Mouse (Mus musculus) limb, embryonic 10.5 days (tissue): ENCODE data around the gene Ncoa3. TPM values are rescaled to one million over a fixed set of nuclear protein-coding genes. Genes with fewer than 3 reads are reported as not detected.
"Not testable (repeated sequence)": the region's sequence is repeated elsewhere in the genome, so short reads cannot be mapped to it uniquely, and the experiment has no call there.

Source experiments
- DNase-seq: peaks from one replicate; pipeline ENCODE4 v3.0.0-alpha.2; 2017; ENCODE audit warnings: low spot score
- H3K27ac ChIP-seq: fragments of 300-500 bp; sonication (generic); 2 replicates; pipeline ENCODE4 v1.5.1; 2016; ENCODE audit warnings: mild to moderate bottlenecking
- H3K27me3 ChIP-seq: fragments of 300-500 bp; sonication (generic); 2 replicates; pipeline ENCODE4 v1.6.1; 2016; ENCODE audit warnings: low read depth, mild to moderate bottlenecking; ENCODE audit not compliant: poor library complexity, severe bottlenecking
- H3K36me3 ChIP-seq: fragments of 300-500 bp; sonication (generic); 2 replicates; pipeline ENCODE4 v1.6.1; 2016; ENCODE audit warnings: mild to moderate bottlenecking, moderate library complexity
- H3K4me1 ChIP-seq: fragments of 300-500 bp; sonication (generic); 2 replicates; pipeline ENCODE4 v1.6.1; 2016
- H3K4me3 ChIP-seq: fragments of 300-500 bp; sonication (generic); 2 replicates; pipeline ENCODE4 v1.5.1; 2016; ENCODE audit warnings: mild to moderate bottlenecking, moderate library complexity
- H3K9me3 ChIP-seq: fragments of 300-500 bp; sonication (generic); replicated peaks from 2 replicates; pipeline ENCODE4 v1.6.1; 2016; ENCODE audit warnings: mild to moderate bottlenecking
- WGBS: fragments of 180-500 bp; shearing (Covaris S2); methylation state at CpG from one replicate; pipeline ENCODE4 v1.1.7; 2016; 5-methylcytosine and 5-hydroxymethylcytosine counted together
- polyA plus RNA-seq: library from polyadenylated mRNA; unstranded; fragments of >200 nt; fragmentation: Nextera tagmentation; extraction: Ambion mirVana; gene quantifications from 2 replicates; pipeline ENCODE4 v1.2.1, GENCODE M21; 2016

The Ncoa3 gene
- polyA plus RNA-seq = 15.5 and 15.7 TPM in 2 replicates

DNA sequence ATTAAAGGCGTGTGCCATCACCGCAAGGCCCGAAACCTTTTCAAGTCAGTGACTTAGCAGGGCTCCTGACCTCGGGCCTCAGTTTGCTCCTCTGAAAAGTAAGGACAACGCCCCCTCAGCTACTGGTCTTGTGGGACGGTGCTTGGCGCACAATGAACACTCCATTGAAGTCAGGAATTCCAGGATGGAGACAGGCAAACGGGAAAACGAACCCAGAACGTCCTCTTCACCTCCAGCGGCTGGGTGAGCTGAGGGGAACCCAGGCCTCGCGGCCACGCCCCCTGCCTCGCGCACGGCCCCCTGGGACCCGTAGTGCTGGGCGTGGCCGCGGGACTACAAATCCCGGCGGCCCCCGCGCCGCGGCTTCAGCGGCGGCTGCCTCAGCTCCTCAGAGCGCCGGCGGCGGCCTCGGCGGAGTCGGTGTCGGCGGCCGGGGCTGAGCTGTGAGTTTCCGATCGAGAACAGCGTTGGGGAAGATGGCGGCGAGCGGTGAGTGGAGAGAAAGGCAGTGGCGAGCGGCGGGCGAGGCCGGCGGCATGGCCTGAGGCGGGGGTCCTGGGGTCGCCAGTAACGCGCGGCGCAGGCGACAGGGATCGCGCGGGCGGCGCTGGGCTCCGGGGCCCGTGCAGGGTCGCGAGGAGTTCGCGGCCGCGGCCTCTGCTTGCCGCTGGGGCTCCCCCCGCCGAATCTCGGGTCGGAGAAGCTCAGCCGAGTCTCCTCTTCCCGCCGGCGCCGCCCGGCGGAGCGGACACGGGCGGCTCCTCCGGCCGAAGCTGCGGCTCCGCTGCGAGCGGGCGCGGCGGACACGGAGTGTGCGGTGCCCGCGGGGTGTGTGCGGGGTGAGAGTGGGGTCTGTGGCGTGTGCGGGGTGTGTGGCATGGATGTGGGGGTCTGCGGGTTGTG is at the start of gene Ncoa3:
Ncoa3 (plus strand) TSS at position 367 of the 903 bp plus-strand sequence.
- peak; percentile 94 for DNase-seq
- no peaks in the 10 kb centered on the region for H3K27me3 ChIP-seq
- peaks cover 20% of the 10 kb centered on the region for H3K4me1 ChIP-seq
- H3K27ac ChIP-seq = peak within 1 kb of the TSS; percentile 91
- 3% methylated on average over 101 of the region's 103 CpGs for WGBS
- no peaks in the 10 kb centered on the region for H3K9me3 ChIP-seq
- H3K4me3 ChIP-seq = peak within 1 kb of the TSS; percentile 93
- H3K36me3 ChIP-seq = peaks cover 5% of the 10 kb centered on the region; the same call in 1 of the 2 replicates

DNA sequence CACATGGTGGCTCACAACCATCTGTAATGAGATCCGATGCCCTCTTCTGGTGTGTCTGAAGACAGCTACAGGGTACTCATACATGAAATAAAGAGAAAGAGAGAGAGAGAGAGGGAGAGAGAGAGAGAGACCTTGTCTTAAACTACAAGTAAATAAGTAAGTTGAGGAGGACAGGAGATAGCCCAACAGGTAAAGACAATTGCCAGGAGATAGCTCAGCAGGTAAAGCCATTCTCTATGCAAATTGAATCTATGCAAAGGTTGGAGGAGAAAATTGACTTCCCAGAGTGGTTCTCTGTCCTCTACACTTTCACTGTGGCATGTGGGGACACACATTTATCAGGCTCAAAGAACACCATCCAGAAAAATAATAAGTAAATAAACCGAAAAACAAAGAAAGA is 49.3 kb upstream of the Ncoa3 start:
- H3K4me1 ChIP-seq = no peaks in the 10 kb centered on the region
- no peak overlapping the region for H3K27ac ChIP-seq
- H3K9me3 ChIP-seq = no peaks in the 10 kb centered on the region
- no peak overlapping the region for H3K4me3 ChIP-seq
- WGBS = 95% methylated on average over 2 of the region's 2 CpGs
- DNase-seq = no peak
- H3K36me3 ChIP-seq = no peaks in the 10 kb centered on the region
- H3K27me3 ChIP-seq = no peaks in the 10 kb centered on the region

DNA sequence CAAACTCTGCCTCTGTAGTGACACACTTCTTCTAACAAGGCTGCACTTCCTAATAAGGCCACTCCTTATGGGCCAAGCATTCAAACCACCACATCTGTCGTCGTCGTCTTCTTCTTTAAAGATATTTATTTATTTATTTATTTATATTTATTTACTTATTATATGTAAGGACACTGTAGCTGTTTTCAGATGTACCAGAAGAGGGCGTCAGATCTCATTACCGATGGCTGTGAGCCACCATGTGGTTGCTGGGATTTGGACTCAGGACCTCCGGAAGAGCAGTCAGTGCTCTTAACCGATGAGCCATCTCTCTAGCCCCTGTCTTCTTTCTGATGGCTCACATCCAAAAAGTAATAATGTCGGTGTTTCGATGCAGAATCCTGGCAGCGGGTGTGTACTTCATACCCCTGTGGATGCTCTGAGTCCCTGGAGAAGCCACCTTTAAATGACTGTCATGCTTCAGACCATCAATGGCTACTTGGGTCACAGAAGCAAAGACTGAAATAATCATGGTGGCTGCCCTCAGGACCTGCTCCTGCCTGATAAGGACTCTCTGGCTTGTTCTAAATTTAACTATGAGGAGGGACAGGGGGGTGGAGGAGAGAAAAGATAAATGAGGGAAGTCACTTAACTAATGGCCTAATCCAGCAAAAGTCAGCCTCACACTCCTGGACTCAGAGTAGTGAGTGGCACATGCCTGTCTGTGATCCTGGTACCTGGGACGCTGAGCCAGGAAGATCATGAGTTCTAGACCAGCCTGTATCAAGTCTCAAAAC is 47.7 kb upstream of the Ncoa3 start:
- DNase-seq = no peak
- H3K4me1 ChIP-seq = peaks cover 3% of the 10 kb centered on the region
- no peaks in the 10 kb centered on the region for H3K9me3 ChIP-seq
- no peak overlapping the region for H3K4me3 ChIP-seq
- no peaks in the 10 kb centered on the region for H3K36me3 ChIP-seq
- 78% methylated on average over 11 of the region's 11 CpGs for WGBS
- H3K27me3 ChIP-seq = no peaks in the 10 kb centered on the region
- H3K27ac ChIP-seq = no peak overlapping the region

DNA sequence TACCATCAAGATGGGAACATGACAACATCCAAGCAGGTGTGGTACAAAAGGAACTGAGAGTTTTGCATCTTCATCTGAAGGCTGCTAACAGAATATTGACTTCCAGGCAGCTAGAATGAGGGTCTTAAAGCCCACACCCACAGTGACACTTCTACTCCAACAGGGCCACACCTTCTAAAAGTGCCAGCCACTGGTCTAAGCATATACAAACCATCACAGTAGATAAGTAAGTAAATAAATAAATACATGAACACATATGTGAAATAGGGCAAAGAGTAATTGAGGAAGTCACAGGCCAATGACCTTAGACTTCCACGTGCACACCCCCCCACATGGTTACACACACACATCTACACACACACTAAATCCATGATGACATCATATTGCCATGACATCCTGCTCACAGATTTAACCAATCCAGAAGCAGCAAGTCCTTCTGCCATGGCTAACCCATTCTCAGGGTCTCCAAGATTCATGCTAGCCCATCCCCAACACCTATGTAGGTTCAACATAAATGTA is 46.3 kb upstream of the Ncoa3 start:
- H3K4me3 ChIP-seq = no peak overlapping the region
- 88% methylated on average over 1 of the region's 1 CpGs for WGBS

DNA sequence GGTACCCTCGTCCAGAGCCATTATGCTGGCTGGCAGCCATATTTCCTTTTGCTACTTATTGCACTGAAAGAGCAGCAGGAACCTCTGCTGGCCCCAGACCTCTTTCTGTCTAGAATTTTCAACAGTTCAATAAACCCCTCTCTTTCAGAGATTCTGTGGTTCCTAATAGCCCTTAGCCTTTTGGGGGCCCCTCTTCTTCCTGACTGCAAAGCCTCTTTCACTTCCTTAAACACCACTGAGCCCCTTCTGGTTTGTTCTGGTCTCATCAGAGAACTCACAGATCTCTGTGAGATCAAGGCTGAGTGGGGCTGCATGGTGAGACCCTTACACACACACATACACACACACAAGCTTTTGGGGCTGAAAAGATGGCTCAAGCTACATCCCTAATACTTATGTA is 44.4 kb upstream of the Ncoa3 start:
- no peaks in the 10 kb centered on the region for H3K9me3 ChIP-seq
- H3K27me3 ChIP-seq = no peaks in the 10 kb centered on the region
- 86% methylated on average over 1 of the region's 1 CpGs for WGBS
- no peaks in the 10 kb centered on the region for H3K36me3 ChIP-seq
- H3K4me1 ChIP-seq = peaks cover 9% of the 10 kb centered on the region
- no peak for DNase-seq
- no peak overlapping the region for H3K27ac ChIP-seq
- H3K4me3 ChIP-seq = no peak overlapping the region

More for the DNA sequence above, 46.3 kb upstream of the Ncoa3 start:
- Histone ChIP-seq H3K9me3 (no peaks in the 10 kb centered on the region), H3K27me3 (no peaks in the 10 kb centered on the region), H3K36me3 (no peaks in the 10 kb centered on the region), H3K27ac (no peak overlapping the region), H3K4me1 (peaks cover 6% of the 10 kb centered on the region)
- no peak for DNase-seq

DNA sequence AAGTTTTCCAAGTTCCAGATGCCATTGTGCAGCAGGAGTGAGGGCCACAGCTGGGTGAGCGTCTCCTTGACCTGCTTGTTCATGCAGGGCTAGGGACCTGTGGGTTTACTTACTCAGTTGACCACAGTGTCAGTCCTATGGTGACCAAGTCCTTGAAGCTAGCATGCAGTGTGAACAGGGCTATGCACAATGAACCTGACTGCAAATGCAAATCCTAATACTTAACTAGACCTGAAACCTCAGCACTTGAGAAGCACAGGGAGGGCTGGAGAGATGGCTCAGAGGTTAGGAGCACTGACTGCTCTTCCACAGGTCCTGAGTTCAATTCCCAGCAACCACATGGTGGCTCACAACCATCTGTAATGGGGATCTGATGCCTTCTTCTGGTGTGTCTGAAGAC is 43.7 kb upstream of the Ncoa3 start:
- H3K4me1 ChIP-seq, H3K9me3 ChIP-seq, H3K27me3 ChIP-seq, DNase-seq, H3K36me3 ChIP-seq, H3K4me3 ChIP-seq: not testable (repeated sequence)
- WGBS = 85% methylated on average over 1 of the region's 1 CpGs
- H3K27ac ChIP-seq = peak overlapping the region; percentile 27; the same call in 1 of the 2 replicates

DNA sequence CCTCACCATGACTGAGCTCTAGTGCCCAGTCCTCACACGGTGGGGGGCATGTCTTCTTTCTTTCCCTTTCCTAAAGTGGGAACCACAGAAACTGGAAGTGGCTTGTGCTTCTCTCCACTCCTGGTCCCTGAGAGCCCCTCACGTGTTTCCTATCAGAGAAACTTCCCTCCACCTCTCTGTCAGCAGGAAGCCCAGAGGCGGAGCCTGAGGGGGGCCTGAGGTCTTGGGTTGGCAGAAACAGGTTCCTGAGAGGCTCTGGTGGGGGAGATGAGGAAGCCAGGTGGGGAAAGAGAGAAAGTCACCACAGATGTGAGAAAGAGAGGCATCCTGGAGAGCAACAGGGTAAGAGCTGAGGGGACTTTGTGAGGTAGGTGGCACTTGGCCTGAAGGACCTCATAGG is 42.7 kb upstream of the Ncoa3 start:
- Histone ChIP-seq H3K36me3 (no peaks in the 10 kb centered on the region), H3K4me3 (no peak overlapping the region), H3K4me1 (peaks cover 10% of the 10 kb centered on the region), H3K27ac (no peak overlapping the region), H3K27me3 (no peaks in the 10 kb centered on the region), H3K9me3 (no peaks in the 10 kb centered on the region)
- 49% methylated on average over 3 of the region's 3 CpGs for WGBS
- DNase-seq = no peak

DNA sequence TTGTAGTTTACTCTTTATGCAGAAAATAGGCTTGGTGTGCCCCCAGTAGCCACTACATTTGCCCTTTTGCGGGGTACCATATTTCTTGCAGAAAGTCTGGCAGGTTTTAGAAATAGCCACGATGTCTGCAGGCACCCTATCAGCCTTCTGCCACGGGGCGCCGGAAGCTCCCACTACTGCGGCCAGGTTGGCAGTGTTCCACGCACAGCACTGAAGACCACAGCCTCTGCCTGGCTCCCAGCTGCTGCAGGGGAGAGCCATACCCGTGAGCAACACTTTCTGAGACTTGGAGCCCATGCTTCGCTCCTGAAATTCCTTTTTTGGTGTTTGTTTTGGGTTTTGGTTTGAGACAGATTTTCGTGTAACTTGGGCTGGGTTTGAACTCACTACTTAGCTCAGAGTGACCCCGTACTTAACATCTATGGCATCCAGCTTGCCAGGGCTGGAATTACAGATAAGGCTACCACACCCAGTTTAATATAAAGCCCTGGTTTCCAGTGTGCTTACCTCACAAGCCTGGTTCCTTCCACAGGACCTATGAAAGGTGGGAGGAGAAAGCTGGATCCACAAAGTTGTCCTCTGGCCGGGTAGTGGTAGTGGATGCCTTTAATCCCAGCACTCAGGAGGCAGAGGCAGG is 40.9 kb upstream of the Ncoa3 start:
- Histone ChIP-seq H3K4me3 (no peak overlapping the region), H3K4me1 (peaks cover 10% of the 10 kb centered on the region), H3K27ac (no peak overlapping the region), H3K36me3 (no peaks in the 10 kb centered on the region), H3K27me3 (no peaks in the 10 kb centered on the region), H3K9me3 (no peaks in the 10 kb centered on the region)
- DNase-seq = no peak
- 86% methylated on average over 12 of the region's 12 CpGs for WGBS

DNA sequence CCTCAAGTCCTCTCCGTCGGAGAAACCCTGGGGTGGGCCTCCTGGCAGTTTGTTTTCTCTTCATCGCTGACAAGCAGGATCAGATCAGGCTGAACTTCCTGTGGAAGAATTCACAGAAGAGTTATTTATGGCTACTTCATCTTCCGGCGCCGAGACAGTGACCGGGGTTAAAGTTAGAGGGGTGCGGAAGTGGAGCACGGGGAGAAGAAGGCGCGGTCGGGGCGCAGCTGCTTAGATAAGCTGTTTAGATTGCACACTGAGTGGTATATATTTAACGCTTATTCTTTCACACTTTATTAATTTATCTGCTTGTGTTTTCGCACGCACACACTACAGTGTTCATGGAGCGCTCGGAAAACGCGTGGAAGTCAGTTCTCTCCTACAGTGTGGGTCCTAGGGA is 37.6 kb upstream of the Ncoa3 start:
- DNase-seq = no peak
- WGBS = 77% methylated on average over 20 of the region's 20 CpGs
- H3K27ac ChIP-seq = no peak overlapping the region

DNA sequence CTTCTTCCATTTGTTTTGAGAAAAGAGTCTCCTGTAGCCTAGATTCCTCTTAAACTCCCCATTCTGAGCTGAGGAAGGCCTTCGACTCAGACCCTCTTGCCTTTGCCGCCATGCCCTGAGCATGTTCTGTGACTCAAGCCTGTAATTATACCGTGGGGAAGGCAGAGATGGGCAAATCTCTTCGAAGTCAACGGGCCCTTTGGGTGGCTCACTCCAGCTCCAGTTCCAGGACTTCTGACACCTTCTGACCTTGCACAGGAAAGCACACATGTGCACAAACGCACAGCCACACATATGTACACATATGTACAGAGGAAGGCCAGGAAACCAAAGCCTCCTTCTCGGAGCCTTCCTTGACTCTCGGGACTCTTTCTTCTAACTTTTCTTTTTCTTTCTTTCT is 37.0 kb upstream of the Ncoa3 start:
- Histone ChIP-seq H3K4me3 (no peak overlapping the region), H3K4me1 (0 out of 2 replicates have a peak, but pooled peaks cover 4% of the 10 kb centered on the region), H3K27ac (no peak overlapping the region), H3K27me3 (no peaks in the 10 kb centered on the region), H3K9me3 (no peaks in the 10 kb centered on the region), H3K36me3 (no peaks in the 10 kb centered on the region)
- WGBS = 85% methylated on average over 8 of the region's 8 CpGs
- no peak for DNase-seq

More for the DNA sequence above, 37.6 kb upstream of the Ncoa3 start:
- H3K9me3 ChIP-seq = no peaks in the 10 kb centered on the region
- no peaks in the 10 kb centered on the region for H3K27me3 ChIP-seq
- H3K36me3 ChIP-seq = no peaks in the 10 kb centered on the region
- no peak overlapping the region for H3K4me3 ChIP-seq
- H3K4me1 ChIP-seq = peaks cover 5% of the 10 kb centered on the region

DNA sequence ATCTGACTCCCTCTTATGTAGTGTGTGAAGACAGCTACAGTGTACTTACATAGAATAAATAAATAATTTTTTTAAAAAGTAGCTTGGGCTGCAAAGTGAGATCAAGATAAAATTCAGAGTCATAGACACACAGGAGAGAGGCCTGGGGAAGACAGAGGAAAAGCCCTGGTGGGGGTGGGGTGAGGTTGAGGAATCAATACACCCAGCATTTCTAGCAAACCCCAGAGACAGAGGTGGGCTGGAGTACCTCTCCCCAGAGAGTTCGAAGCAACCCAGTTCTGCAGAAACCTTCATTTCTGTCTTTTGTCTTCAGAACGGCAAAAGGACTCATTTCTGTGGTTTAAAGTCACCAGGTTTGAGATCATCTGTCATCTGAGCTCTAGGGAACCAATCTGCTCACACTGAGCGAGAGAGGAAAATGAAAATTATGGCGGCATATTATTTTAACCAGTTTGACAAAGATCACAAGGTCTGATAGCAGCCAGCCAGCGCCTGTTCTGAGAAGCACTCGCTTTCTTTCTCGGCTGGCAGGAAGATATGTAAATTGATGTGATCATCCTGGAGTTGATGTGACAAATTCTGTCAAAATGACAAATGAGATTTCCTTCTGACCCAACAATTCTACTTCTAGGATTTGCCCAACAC is 36.2 kb upstream of the Ncoa3 start:
- Histone ChIP-seq H3K9me3 (no peaks in the 10 kb centered on the region), H3K4me3 (no peak overlapping the region), H3K36me3 (no peaks in the 10 kb centered on the region), H3K27me3 (no peaks in the 10 kb centered on the region), H3K27ac (no peak overlapping the region), H3K4me1 (0 out of 2 replicates have a peak, but pooled peaks cover 4% of the 10 kb centered on the region)
- no peak for DNase-seq
- WGBS = 86% methylated on average over 7 of the region's 7 CpGs

DNA sequence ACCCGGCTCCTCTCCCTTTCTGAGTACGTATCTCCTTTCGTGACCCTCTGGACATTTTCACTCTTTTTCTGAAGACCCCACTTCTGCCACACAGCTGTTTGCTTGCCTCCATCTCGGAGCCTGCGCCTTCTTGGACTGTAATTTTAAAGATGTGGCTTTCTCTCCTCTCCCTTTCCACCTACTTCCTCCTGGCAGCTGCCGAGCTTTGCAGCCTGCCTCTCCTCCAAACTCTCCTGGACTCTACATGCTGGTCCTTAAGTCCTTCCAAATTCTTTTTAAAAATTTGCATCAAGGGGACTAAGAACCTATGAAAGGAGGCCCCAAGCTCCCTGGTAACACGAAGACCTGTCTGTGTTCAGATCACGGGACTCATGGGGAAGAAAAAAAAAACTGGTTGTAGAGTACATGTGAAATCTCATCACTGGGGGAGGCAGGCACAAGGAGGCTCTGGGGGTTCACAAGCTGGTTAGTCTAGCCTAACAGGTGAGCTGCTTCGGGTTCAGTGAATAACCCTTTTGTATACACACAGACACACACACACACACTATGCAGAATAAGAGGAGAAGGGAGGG is 35.1 kb upstream of the Ncoa3 start:
- Histone ChIP-seq H3K36me3 (no peaks in the 10 kb centered on the region), H3K27me3 (no peaks in the 10 kb centered on the region), H3K4me1 (0 out of 2 replicates have a peak, but pooled peaks cover 4% of the 10 kb centered on the region), H3K9me3 (no peaks in the 10 kb centered on the region), H3K4me3 (no peak overlapping the region), H3K27ac (no peak overlapping the region)
- DNase-seq = no peak
- 81% methylated on average over 9 of the region's 9 CpGs for whole genome bisulfite sequencing
